11 mouse cellular contexts compared by ENCODE assay signal in the genomic region with DNA sequence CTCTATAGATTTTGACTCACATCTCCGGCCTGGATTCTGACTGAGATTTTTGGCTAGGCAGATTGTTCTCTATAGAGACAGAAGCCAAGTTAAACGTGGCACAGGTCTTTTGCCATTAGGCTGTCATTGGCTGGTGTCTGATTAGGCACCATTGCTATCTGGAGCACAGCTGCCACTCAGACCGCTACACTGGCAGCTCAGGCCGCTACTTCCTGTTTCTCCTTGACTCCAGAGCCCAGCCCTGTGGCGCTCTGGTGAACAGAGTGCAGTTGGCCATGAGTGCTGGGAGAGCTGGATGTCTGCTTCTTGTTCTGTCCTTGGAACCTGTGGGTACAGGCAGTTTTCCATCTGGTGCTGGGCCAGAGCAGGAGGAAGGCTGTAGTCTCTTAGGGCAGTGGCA. TPM values are rescaled to one million over a fixed set of nuclear protein-coding genes. Genes with fewer than 3 reads are reported as not detected.
DNase-seq lines count a peak whose midpoint lies in the region; ATAC-seq and TF ChIP-seq lines count a peak whose summit lies in the region.
"Had no signal": no experiment of that assay in that cellular context is flagged by ENCODE, and none has a peak within 500 bp of the region (broad histone marks: within the 10 kb centered on the region; RNA-seq: fewer than 3 reads in every experiment).

No protein-coding gene starts in this region.

- H3K27ac ChIP-seq in intestine, embryonic 15.5 days, result no peak overlapping the region
- H3K27ac ChIP-seq in intestine, postnatal 0 days (ENCODE audit: low read depth, low read length), result no peak overlapping the region
- H3K27ac ChIP-seq in cerebellum, adult 2 months (ENCODE audit: insufficient read depth, low read length), result peak overlapping the region; percentile 84
- H3K27ac ChIP-seq: embryonic facial prominence, embryonic 15.5 days; liver, embryonic 15.5 days had no signal

- no peaks in the 10 kb centered on the region for H3K9me3 ChIP-seq in intestine, embryonic 15.5 days
- H3K9me3 ChIP-seq in intestine, postnatal 0 days (ENCODE audit: control insufficient read depth), result no peaks in the 10 kb centered on the region
- no peaks in the 10 kb centered on the region for H3K9me3 ChIP-seq in G1E (replicated peaks)
- H3K9me3 ChIP-seq: embryonic facial prominence, embryonic 15.5 days; liver, embryonic 15.5 days had no signal

- 79% methylated on average over 5 of the region's 5 CpGs for WGBS in intestine, embryonic 15.5 days
- WGBS in intestine, postnatal 0 days, result 79% methylated on average over 5 of the region's 5 CpGs
- 5% methylated on average over 5 of the region's 5 CpGs for WGBS in cerebellum, adult 2 months

- ATAC-seq in intestine, embryonic 15.5 days, result peak; percentile 36; the same call in 1 of the 2 replicates
- no peak for ATAC-seq in intestine, postnatal 0 days
- peak; percentile 62 for ATAC-seq in G1E (ENCODE audit: extremely low read depth, insufficient number of reproducible peaks, low FRiP score, poor library complexity, severe bottlenecking)

- no peak for TF ChIP-seq POLR2A in cerebellum, adult 2 months (IDR thresholded peaks at IDR 0.05; ENCODE audit: borderline replicate concordance, insufficient read depth, low read length)

- no peaks in the 10 kb centered on the region for H3K36me3 ChIP-seq in intestine, embryonic 15.5 days
- H3K36me3 ChIP-seq in intestine, postnatal 0 days (ENCODE audit: control insufficient read depth, insufficient read depth), result peaks cover 8% of the 10 kb centered on the region; the same call in 1 of the 2 replicates
- H3K36me3 ChIP-seq in G1E (replicated peaks), result peaks cover 70% of the 10 kb centered on the region
- H3K36me3 ChIP-seq: embryonic facial prominence, embryonic 15.5 days had no signal

- no peak overlapping the region for H3K4me2 ChIP-seq in intestine, embryonic 15.5 days (replicated peaks)
- no peak overlapping the region for H3K4me2 ChIP-seq in intestine, postnatal 0 days (replicated peaks; ENCODE audit: low read depth)
- H3K4me2 ChIP-seq: embryonic facial prominence, embryonic 15.5 days; liver, embryonic 15.5 days had no signal

- DNase-seq in G1E (ENCODE audit: low spot score), result peak; percentile 47
- peak; percentile 87 to 88 for DNase-seq in cerebellum, adult 2 months
- DNase-seq in heart, adult 9 months (ENCODE audit: low spot score in 2 of 2), result peak; percentile 81 to 83
- peak; percentile 34 for DNase-seq in lung, postnatal 10 days
- no peak for DNase-seq in kidney, postnatal 14 days
- DNase-seq in frontal cortex, postnatal 14 days (ENCODE audit: low spot score in 2 of 2), result no peak

- no peak for TF ChIP-seq CTCF in intestine, postnatal 0 days (IDR thresholded peaks at IDR 0.05; ENCODE audit: low read depth)
- TF ChIP-seq CTCF in G1E (IDR thresholded peaks at IDR 0.05; ENCODE audit: low read depth, low read length), result no peak
- no peak for TF ChIP-seq CTCF in cerebellum, adult 2 months (IDR thresholded peaks at IDR 0.05; ENCODE audit: borderline replicate concordance, insufficient read depth, low read depth, low read length)

- H3K9ac ChIP-seq in intestine, embryonic 15.5 days, result no peak overlapping the region
- no peak overlapping the region for H3K9ac ChIP-seq in intestine, postnatal 0 days (ENCODE audit: low read depth, low read length)
- H3K9ac ChIP-seq: embryonic facial prominence, embryonic 15.5 days; liver, embryonic 15.5 days had no signal

- no peaks in the 10 kb centered on the region for H3K27me3 ChIP-seq in intestine, embryonic 15.5 days (replicated peaks)
- H3K27me3 ChIP-seq in intestine, postnatal 0 days (replicated peaks; ENCODE audit: control insufficient read depth, insufficient read depth, low read length), result no peaks in the 10 kb centered on the region
- no peaks in the 10 kb centered on the region for H3K27me3 ChIP-seq in G1E (ENCODE audit: insufficient read depth, low read length)
- H3K27me3 ChIP-seq in cerebellum, adult 2 months (ENCODE audit: control insufficient read depth, insufficient read depth, low read length), result no peaks in the 10 kb centered on the region
- H3K27me3 ChIP-seq: CH12.LX; embryonic facial prominence, embryonic 15.5 days; liver, embryonic 15.5 days had no signal

- H3K4me3 ChIP-seq in intestine, embryonic 15.5 days (replicated peaks), result no peak overlapping the region
- H3K4me3 ChIP-seq in intestine, postnatal 0 days (ENCODE audit: low read depth, low read length), result no peak overlapping the region
- no peak overlapping the region for H3K4me3 ChIP-seq in G1E (ENCODE audit: low read depth, low read length)
- H3K4me3 ChIP-seq in cerebellum, adult 2 months (replicated peaks; ENCODE audit: insufficient read depth, low read depth, low read length), result no peak overlapping the region
- H3K4me3 ChIP-seq: embryonic facial prominence, embryonic 15.5 days; liver, embryonic 15.5 days had no signal

- no peaks in the 10 kb centered on the region for H3K4me1 ChIP-seq in intestine, embryonic 15.5 days (replicated peaks)
- no peaks in the 10 kb centered on the region; the same call in 1 of the 2 replicates for H3K4me1 ChIP-seq in intestine, postnatal 0 days (replicated peaks; ENCODE audit: control insufficient read depth, insufficient read depth, low read length)
- peaks cover 11% of the 10 kb centered on the region for H3K4me1 ChIP-seq in G1E (ENCODE audit: insufficient read depth, low read depth, low read length)
- peaks cover 28% of the 10 kb centered on the region for H3K4me1 ChIP-seq in cerebellum, adult 2 months (ENCODE audit: control insufficient read depth, insufficient read depth, low read length)
- H3K4me1 ChIP-seq: embryonic facial prominence, embryonic 15.5 days had no signal

RNA-seq across cellular contexts. Expression of gene Hbp1, which starts 33.1 kb away (rescaled TPM):
- polyA plus RNA-seq in intestine, embryonic 15.5 days (2015; fragmentation: Nextera tagmentation; extraction: Ambion mirVana), result 79.8 and 89.2 TPM in 2 replicates
- polyA plus RNA-seq in intestine, postnatal 0 days (2015; fragmentation: Nextera tagmentation; extraction: Ambion mirVana), result 63.3 and 68.0 TPM in 2 replicates
- total RNA-seq in G1E (2014; fragmentation: Nextera tagmentation) (152 and 153 TPM in 2 replicates), G1E (2017) (120 and 121 TPM in 2 replicates)
- polyA plus RNA-seq in G1E (2012), result 2.1 and 2.5 TPM in 2 replicates
- polyA plus RNA-seq in cerebellum, adult 2 months (2012; rRNA removed), result 43.5 and 46.2 TPM in 2 replicates

Comparison
In these comparisons a context has a peak if more than half of its experiments do, and no peak if none do; other contexts are left out.
1. DNase-seq: peak in G1E (single experiment), cerebellum, adult 2 months (2 of 2), heart, adult 9 months (2 of 2) and lung, postnatal 10 days (single experiment); none in kidney, postnatal 14 days (single experiment) and frontal cortex, postnatal 14 days (0 of 2).
2. RNA of gene Hbp1, which starts 33.1 kb away (polyA plus RNA-seq): 79.8 to 89.2 TPM in intestine, embryonic 15.5 days, 63.3 to 68.0 TPM in intestine, postnatal 0 days and 43.5 to 46.2 TPM in cerebellum, adult 2 months; 2.1 to 2.5 TPM in G1E; every median in the first group is over 10 times any median in the second.